Mouse (Mus musculus) cerebellum, adult 11-12 months (tissue): ENCODE data around the gene C2cd4c.

Experiments used
- DNase-seq: peaks from one replicate; pipeline ENCODE4 v3.0.0; 2022

The C2cd4c gene

DNA sequence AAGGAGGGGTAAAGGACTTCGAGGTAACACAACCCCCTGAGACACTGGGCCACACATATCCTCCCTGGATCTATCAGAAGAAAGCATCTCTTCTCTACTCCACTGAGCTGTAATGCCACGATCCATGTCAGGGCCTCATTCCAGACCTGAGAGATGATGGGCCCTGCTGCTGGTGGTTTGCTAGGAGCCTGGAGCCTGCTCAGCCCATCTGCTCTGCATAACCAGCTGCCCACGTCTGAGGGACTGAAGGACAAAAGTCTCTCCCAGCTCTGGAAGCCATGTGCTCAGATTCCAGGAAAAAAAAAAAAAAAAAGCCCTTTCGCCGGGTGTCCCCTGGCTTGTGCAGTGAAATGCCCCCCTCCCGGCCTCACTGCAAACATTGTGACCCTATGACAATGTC is 38.1 kb downstream of the C2cd4c start:
- DNase-seq = no peak

DNA sequence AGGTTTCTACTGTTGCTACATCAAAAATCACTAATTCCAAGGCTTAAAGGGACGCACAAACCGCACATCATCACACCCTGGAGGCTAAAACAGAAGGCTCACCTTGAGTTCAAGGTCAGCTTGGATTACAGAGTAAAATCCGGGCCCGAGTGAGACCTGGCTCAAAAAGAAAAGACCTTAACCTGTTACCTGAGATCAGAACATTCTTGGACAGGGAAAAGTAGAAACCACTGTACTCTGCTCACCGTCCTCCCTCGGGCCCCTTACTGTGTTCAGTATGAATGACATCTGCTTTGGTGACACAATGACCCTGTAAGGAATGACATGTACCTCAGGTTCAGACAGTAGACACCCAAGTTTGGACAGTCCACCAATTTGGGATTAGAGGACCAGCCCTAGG is 39.0 kb downstream of the C2cd4c start:
- no peak for DNase-seq

- DNase-seq = no peak
Measured at GRCm38 (mm10) chr10:79574350-79574749, 39.5 kb downstream of the C2cd4c start.

DNA sequence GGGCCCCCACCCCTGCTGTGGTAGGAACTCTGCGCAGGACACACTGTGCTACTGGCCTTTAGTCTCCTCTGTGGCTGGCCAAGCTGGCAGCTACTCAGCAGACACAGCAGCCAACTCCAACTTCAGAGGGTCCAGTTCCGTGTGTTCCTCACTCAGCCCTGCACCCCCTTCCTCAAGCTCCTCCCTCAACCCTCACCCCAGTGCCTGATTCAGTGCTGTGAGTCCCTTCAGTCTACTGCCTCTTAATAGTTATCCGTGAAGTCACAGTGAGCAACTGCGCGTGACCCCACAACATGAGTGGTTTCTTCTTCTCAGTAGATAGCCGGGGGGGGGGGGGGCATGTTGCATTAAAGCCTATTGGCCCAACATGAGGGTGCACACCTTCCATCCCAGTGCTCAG is 40.2 kb downstream of the C2cd4c start:
- no peak for DNase-seq

DNA sequence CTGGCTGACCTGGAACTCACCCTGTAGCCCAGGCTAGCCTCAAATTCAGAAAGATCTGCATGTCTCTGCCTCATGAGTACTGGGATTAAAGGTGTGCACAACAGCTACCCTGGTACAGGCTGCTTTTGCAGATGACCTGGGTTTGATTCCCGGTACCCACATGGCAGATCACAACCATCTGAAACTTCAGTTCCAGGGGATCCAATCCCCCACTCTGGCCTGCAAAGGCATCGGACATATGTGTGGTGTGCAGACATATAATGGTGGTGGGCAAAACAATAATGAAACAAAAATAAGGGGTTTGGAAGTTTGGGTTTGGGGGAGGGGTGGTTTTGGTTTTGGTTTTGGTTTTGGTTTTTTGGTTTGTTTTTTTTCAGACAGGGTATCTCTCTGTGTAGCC is 42.5 kb downstream of the C2cd4c start:
- DNase-seq = no peak

- DNase-seq = no peak
Measured at GRCm38 (mm10) chr10:79569921-79570320, 43.9 kb downstream of the C2cd4c start.

GRCm38 (mm10) chr10:79559716-79560115 is 54.1 kb downstream of the C2cd4c start:
- no peak for DNase-seq

DNA sequence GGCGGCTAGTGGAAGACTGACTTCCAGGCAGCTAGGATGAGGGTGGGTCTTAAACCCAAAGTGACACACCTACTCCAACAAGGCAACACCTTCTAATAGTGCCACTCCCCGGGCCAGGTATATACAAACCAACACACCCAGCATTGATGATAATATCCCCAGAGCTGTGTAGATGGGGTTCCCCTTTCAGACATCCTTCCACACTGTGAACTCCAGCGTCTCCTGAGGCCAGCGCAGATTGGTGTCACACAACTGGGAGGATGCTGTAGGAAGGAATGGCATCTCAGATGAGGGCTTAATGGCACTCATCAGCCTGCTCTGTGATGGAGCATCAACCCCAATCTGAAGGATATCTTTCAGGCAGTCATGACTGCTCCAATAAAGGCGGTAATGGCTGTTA is 56.3 kb downstream of the C2cd4c start:
- no peak for DNase-seq

- no peak for DNase-seq
Measured at GRCm38 (mm10) chr10:79556951-79557350, 56.9 kb downstream of the C2cd4c start.
